Mouse (Mus musculus) forebrain, embryonic 10.5 days (tissue): ENCODE measurements around the gene Adarb2. TPM values are rescaled to one million over a fixed set of nuclear protein-coding genes. Genes with fewer than 3 reads are reported as not detected.

Source experiments
- DNase-seq: peaks from one replicate; pipeline ENCODE4 v3.0.0-alpha.2; 2017; ENCODE audit warnings: low spot score; ENCODE audit errors: extremely low spot score
- H3K27ac ChIP-seq: fragments of 300-500 bp; sonication (generic); 2 replicates; pipeline ENCODE4 v1.5.1; 2016; ENCODE audit warnings: mild to moderate bottlenecking
- H3K27me3 ChIP-seq: fragments of 300-500 bp; sonication (generic); 2 replicates; pipeline ENCODE4 v1.6.1; 2016; ENCODE audit warnings: mild to moderate bottlenecking; ENCODE audit not compliant: poor library complexity, severe bottlenecking
- H3K36me3 ChIP-seq: fragments of 300-500 bp; sonication (generic); replicated peaks from 2 replicates; pipeline ENCODE4 v1.6.1; 2016; ENCODE audit warnings: mild to moderate bottlenecking, moderate library complexity
- H3K4me1 ChIP-seq: fragments of 300-500 bp; sonication (generic); 2 replicates; pipeline ENCODE4 v1.6.1; 2016
- H3K4me3 ChIP-seq: fragments of 300-500 bp; sonication (generic); 2 replicates; pipeline ENCODE4 v1.5.1; 2016; ENCODE audit warnings: mild to moderate bottlenecking, moderate library complexity
- H3K9me3 ChIP-seq: fragments of 300-500 bp; sonication (generic); 2 replicates; pipeline ENCODE4 v1.6.1; 2016; ENCODE audit warnings: mild to moderate bottlenecking, moderate library complexity
- WGBS: fragments of 180-500 bp; shearing (Covaris S2); methylation state at CpG from one replicate; pipeline ENCODE4 v1.1.7; 2016; 5-methylcytosine and 5-hydroxymethylcytosine counted together
- polyA plus RNA-seq: library from polyadenylated mRNA; unstranded; fragments of >200 nt; fragmentation: Nextera tagmentation; extraction: Ambion mirVana; gene quantifications from 2 replicates; pipeline ENCODE4 v1.2.1, GENCODE M21; 2016

Gene Adarb2
- polyA plus RNA-seq, 1 experiment from 2014 or later, result 2.3 TPM

GRCm38 (mm10) chr13:8782636-8783035, 580.0 kb downstream of the Adarb2 start:
- H3K27me3 ChIP-seq, result no peaks in the 10 kb centered on the region
- H3K27ac ChIP-seq, result no peak overlapping the region
- H3K4me3 ChIP-seq, result no peak overlapping the region
- 69% methylated on average over 4 of the region's 4 CpGs for WGBS
- no peaks in the 10 kb centered on the region for H3K9me3 ChIP-seq
- DNase-seq, result no peak
- H3K36me3 ChIP-seq, result no peaks in the 10 kb centered on the region
- H3K4me1 ChIP-seq, result peaks cover 4% of the 10 kb centered on the region

GRCm38 (mm10) chr13:8783686-8784307, 581.1 kb downstream of the Adarb2 start:
- no peak for DNase-seq
- WGBS, result 88% methylated on average over 10 of the region's 10 CpGs
- Histone ChIP-seq H3K27me3 (no peaks in the 10 kb centered on the region), H3K4me1 (peaks cover 4% of the 10 kb centered on the region), H3K4me3 (no peak overlapping the region), H3K36me3 (no peaks in the 10 kb centered on the region), H3K27ac (no peak overlapping the region), H3K9me3 (no peaks in the 10 kb centered on the region)

GRCm38 (mm10) chr13:8784308-8785061, 581.8 kb downstream of the Adarb2 start:
- no peak for DNase-seq
- Histone ChIP-seq H3K4me3 (no peak overlapping the region), H3K27ac (no peak overlapping the region), H3K4me1 (peaks cover 4% of the 10 kb centered on the region), H3K36me3 (no peaks in the 10 kb centered on the region), H3K9me3 (no peaks in the 10 kb centered on the region), H3K27me3 (no peaks in the 10 kb centered on the region)
- WGBS, result 88% methylated on average over 14 of the region's 14 CpGs

- peak; percentile 35 for DNase-seq
- 53% methylated on average over 9 of the region's 9 CpGs for WGBS
Observed at GRCm38 (mm10) chr13:8785185-8785584, 582.5 kb downstream of the Adarb2 start.

GRCm38 (mm10) chr13:8793217-8793616, 590.6 kb downstream of the Adarb2 start:
- DNase-seq, result no peak
- H3K27ac ChIP-seq, result no peak overlapping the region
- 81% methylated on average over 8 of the region's 8 CpGs for WGBS
- no peaks in the 10 kb centered on the region for H3K4me1 ChIP-seq
- H3K36me3 ChIP-seq, result no peaks in the 10 kb centered on the region
- no peak overlapping the region for H3K4me3 ChIP-seq
- no peaks in the 10 kb centered on the region for H3K9me3 ChIP-seq
- no peaks in the 10 kb centered on the region for H3K27me3 ChIP-seq

More at GRCm38 (mm10) chr13:8785185-8785584, 582.5 kb downstream of the Adarb2 start:
- Histone ChIP-seq H3K4me1 (peaks cover 4% of the 10 kb centered on the region), H3K36me3 (no peaks in the 10 kb centered on the region), H3K27me3 (no peaks in the 10 kb centered on the region), H3K27ac (no peak overlapping the region), H3K9me3 (no peaks in the 10 kb centered on the region), H3K4me3 (no peak overlapping the region)

- Histone ChIP-seq H3K4me1 (no peaks in the 10 kb centered on the region), H3K36me3 (peaks cover 21% of the 10 kb centered on the region), H3K4me3 (no peak overlapping the region), H3K27ac (no peak overlapping the region), H3K9me3 (no peaks in the 10 kb centered on the region), H3K27me3 (no peaks in the 10 kb centered on the region)
- WGBS, result 88% methylated on average over 6 of the region's 6 CpGs
- no peak for DNase-seq
Observed at GRCm38 (mm10) chr13:8800576-8800975, 597.9 kb downstream of the Adarb2 start.

- H3K36me3 ChIP-seq, result peaks cover 27% of the 10 kb centered on the region
- H3K4me3 ChIP-seq, result no peak overlapping the region
- H3K27ac ChIP-seq, result no peak overlapping the region
- no peaks in the 10 kb centered on the region for H3K4me1 ChIP-seq
- H3K9me3 ChIP-seq, result no peaks in the 10 kb centered on the region
- no peak for DNase-seq
- H3K27me3 ChIP-seq, result no peaks in the 10 kb centered on the region
- 92% methylated on average over 2 of the region's 2 CpGs for WGBS
Observed at GRCm38 (mm10) chr13:8805931-8806330, 603.3 kb downstream of the Adarb2 start.
